Mouse (Mus musculus) ovary, adult 10 weeks (tissue): ENCODE measurements around the gene Rapgef1. TPM values are rescaled to one million over a fixed set of nuclear protein-coding genes. Genes with fewer than 3 reads are reported as not detected.

Experiments
- polyA plus RNA-seq: library from polyadenylated mRNA; stranded (reverse); fragments of 350-450 nt; fragmentation: Illumina TruSeq; extraction: RNeasy Lipid Tissue Mini Kit (QIAGEN cat#74804); gene quantifications from one replicate; pipeline ENCODE4 v1.2.3, GENCODE M21; 2014

The Rapgef1 gene
- polyA plus RNA-seq = 3.6 TPM

DNA sequence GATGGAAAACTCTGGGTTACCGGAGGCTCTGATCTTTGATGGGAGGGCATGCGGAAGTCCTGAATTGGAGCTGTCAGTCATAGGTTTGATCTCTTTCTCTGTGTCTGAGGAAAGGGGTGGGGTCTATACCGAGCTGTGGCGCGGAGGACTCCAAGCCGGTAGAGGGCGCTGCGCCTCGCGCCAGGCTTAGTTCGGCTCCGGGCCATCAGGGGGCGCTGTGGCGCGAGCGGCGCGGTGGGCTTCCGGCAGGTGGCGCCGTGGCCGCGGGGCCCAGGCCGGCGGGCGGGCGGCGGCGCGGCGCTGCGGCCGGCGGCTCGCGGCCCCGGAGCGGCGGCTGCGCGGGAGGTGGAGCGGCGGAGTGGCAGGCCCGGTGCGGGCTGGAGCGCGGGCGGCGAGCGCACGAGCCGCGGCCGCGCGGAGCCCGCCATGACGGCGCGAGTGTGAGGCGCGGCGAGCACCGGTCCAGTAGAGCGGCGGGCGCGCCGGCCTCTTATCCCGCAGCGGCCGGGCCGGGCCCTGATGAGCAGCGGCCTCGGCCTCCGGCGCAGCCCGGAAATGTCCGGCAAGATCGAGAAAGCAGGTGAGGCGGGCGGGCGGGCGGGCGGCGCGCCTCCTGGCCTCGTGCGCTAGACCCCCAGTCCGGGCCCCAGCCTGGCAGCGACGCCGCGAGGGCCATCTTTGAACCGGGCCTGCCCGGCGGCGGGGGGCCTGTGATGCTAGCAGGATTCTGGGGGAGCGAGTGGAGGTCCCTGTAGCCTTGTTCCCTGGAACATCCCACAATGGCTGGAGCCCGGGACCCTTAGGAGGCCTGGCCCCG is at the start of gene Rapgef1:
TSS of gene Rapgef1 (plus strand) at position 237 of the 817 bp plus-strand sequence.

DNA sequence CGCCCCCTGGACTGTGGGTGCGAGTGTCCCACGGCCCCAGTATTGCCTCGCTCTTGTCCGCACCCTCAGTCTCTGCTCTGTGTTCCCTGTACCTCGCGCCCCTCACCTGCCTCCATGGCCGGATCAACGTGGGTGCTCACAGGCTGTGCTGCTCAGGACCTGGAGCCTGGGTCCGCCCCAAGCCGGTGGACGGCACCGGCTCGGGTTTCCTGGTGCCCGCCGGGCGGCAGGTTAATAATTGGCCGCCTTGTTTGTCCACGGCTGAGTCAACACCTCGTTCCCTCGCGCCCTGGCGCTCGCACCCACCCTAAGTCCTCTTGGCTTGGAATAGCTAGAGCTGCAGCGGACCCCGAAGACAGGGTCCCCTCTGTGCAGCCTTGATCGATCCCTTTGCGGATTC is 132.0 kb downstream of the Rapgef1 start, which contains the start of gene Gm13420:
TSS of gene Gm13420 (minus strand) at position 189 of the 400 bp plus-strand sequence.

GRCm38 (mm10) chr2:29787104-29787917 is 167.8 kb downstream of the Rapgef1 start, which contains the start of gene Coq4:
Gene Coq4 (plus strand): TSS chr2:29787493.

DNA sequence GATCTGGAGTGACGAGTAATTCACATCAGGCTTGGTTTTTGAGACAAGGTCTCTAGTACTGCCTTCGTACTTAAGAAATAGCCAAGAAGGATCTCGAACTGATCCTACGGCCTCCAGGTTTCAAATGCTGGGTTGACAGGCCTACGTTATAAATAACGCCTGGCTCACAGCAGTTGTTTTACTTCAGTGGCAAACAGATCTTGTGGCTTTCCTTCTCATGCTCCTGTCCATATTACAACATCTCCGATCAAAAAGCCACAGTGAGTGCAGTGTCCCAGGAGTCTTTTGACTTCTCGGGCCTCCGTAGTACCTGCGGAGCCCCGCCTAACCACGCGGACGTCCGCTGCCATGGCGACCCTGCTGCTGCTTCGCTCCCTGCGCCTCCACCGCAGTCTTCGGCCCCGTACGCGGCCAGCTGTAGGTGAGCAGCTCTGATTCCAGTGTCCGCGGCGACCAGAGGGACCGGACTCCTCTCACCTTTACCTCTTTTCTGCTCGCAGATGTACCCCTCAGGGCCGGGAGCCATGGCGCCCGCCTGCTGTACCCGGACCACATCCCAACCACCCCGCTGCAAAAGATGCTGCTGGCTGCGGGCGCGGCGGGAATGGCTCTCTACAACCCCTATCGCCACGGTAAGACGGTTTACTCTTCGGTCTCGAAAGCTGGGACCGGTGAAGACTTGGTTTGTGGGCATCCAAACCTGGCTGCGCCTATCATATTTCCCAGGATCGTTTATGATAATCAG is 168.6 kb downstream of the Rapgef1 start, which contains the start of gene Trub2:
TSS of gene Trub2 (minus strand) at position 566 of the 745 bp plus-strand sequence.

Other genes starting within 250 kb of the Rapgef1 start
- not detected for gene Gm13420, start 132.0 kb downstream of the Rapgef1 start, polyA plus RNA-seq
- gene Gm13547, start 139.6 kb downstream of the Rapgef1 start, polyA plus RNA-seq = not detected
- gene Coq4, start 167.8 kb downstream of the Rapgef1 start, polyA plus RNA-seq = 2.2 TPM
- 6.4 TPM for gene Trub2, start 168.8 kb downstream of the Rapgef1 start, polyA plus RNA-seq
- gene Slc27a4, start 182.9 kb downstream of the Rapgef1 start, polyA plus RNA-seq = 1.1 TPM
- 1.3 TPM for gene Urm1, start 200.4 kb downstream of the Rapgef1 start, polyA plus RNA-seq
- gene Cercam, start 249.4 kb downstream of the Rapgef1 start, polyA plus RNA-seq = 4.0 TPM